Mouse (Mus musculus): ENCODE measurements around the gene Pcgf2.

Gene Pcgf2

GRCm38 (mm10) chr11:97642746-97643145 is 57.6 kb downstream of the Pcgf2 start:
- DNase-seq, result no peak

DNA sequence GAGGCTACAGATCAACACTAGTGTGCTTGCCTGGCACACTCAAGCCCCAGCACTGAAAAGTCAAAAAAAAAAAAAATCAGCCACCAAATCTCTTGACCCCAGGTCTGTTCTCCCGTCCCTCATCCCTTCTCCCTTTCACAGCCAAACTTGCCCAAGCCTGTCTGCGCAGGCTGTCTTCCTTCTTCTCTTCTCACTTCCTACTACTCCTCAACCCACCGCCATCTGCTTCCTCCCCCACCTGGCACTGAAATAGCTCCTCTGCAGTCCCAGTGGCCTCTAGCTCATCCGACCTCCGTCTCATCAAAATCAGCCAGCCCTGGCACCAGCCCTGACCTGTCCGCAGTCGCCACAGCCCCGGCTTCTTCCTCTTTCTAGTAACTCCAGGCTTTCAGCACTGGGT is 58.6 kb downstream of the Pcgf2 start:
- DNase-seq, result peak; percentile 51

Measured in right cerebral cortex, postnatal 14 days (tissue).